Mouse (Mus musculus): ENCODE results near the gene Bfar.
A peak's percentile ranks its signal among the peaks of the same experiment; 100 is the strongest.
"Not testable (repeated sequence)": the region's sequence is repeated elsewhere in the genome, so short reads cannot be mapped to it uniquely, and the experiment has no call there.

Bfar gene

DNA sequence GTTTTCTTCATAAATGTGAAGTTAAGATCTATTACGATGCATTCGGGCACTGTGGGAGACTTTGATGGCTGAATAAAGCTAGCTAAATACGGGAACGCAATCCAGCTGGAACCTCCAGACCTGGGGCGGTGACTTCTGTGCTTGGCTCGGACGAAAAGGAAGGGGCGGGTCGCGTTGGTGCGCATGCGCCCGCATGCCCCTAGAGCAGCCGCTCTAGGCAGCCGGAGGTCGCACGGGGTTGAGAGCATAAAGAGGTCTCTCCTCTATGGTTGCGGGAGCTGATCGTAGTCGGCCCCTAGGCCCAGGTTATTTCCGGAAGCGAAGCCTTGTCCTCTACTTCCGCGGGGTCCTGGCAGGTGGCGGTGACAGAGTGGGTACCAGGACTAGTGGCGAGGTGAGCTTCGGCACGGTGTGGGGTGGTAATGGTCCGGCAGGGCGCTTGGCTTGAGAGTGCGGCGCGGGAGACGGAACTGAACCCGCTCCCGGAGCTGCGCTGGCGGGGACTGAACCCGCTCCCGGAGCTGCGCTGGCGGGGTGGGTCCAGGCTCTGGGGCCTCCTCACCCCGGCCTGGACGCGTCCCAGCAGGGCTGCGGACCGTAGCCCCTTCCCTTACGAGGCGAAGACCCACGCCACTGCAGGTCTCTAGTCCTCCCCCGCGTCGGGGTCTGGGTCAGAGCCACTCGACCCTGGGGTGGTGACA lies at the start of gene Bfar, which contains the start of gene 3110001I22Rik:
TSS of gene Bfar (plus strand) at position 174 of the 701 bp plus-strand sequence.
TSS of gene 3110001I22Rik (plus strand) at position 245 of the 701 bp plus-strand sequence.
- peak; percentile 94 to 95 for DNase-seq

- peak in 1 of 2 experiments; percentile 5 for DNase-seq
Measured at GRCm38 (mm10) chr16:13628345-13628744, 43.3 kb upstream of the Bfar start.

GRCm38 (mm10) chr16:13638198-13638597 lies 33.5 kb upstream of the Bfar start:
- not testable (repeated sequence) for DNase-seq

DNA sequence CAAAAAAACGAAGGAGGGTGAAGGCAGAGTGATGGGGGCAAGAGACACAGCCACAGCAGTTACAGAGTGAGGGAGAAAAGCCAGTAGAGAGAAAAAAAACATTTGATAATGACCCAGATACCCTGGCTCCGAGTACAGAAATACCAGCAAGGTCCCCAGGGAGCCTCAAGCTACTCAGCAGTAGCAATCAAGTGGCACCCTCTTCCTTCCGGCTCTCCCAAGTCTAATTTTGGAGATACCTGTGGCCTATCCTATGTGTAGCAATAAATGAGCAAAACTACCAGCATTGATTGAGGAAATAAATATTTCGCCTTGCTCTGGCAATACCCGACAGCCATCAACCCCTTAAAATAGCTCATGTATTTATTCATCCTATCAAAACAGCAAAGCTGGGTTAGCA lies 32.1 kb upstream of the Bfar start:
- DNase-seq, result no peak

DNA sequence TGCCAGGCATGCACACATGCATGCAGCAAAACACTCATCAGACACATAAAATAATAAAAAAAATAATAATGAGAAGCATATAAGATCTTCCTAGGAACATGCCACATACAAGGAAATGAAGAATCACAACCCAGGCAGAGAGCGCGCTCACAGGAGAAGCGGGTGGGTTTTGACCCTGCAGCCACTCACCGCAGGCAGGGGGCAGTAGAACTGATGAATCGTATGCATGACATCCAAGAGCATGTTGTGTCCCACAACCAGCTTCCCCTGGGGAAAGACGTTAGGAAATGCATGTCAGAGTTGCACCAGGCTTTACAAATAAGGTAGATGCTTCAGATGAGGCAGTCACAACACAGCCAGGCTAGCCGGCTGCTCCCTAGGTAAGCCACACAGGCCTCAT lies 31.6 kb upstream of the Bfar start:
- peak in 1 of 2 experiments; percentile 41 for DNase-seq

DNA sequence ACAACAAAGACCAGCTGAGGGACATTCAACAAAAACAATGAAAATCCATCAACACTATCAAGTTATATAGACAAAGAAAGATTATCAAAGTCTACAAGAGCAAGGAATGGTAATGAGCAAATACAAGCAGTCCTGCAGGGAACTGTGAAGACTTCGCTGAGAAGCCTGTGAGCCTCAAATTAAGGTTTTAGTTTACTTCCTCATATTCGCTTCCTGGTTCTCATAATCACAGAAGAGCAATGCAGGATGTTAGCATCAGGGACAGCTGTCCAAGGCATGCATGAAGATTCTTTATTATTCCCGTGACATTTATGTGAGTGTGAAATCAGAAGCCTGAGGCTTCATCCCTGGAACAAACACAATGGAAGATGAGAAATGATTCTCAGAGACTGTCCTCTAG lies 27.2 kb upstream of the Bfar start:
- no peak for DNase-seq

DNA sequence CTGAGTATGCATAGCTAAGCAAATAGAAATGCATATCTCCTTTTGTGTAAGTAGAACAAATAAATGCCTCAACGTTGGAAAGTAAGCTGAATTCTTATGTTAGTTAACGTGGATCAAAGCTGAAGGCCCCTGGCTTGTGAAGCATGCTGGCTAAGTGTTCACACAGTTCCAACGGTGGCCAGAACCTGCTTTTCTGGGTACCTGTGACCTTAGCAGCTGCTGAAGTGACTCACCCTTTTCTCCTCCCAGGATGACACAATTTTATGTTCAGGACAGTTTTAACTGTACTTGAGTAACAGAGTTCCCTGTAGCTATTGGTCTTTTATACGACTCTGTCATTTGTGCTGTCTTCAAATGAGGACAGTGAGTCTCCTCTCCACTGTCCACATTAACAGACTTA lies 25.7 kb upstream of the Bfar start:
- no peak for DNase-seq

- DNase-seq, result no peak
Measured at GRCm38 (mm10) chr16:13658886-13659285, 12.8 kb upstream of the Bfar start.

DNA sequence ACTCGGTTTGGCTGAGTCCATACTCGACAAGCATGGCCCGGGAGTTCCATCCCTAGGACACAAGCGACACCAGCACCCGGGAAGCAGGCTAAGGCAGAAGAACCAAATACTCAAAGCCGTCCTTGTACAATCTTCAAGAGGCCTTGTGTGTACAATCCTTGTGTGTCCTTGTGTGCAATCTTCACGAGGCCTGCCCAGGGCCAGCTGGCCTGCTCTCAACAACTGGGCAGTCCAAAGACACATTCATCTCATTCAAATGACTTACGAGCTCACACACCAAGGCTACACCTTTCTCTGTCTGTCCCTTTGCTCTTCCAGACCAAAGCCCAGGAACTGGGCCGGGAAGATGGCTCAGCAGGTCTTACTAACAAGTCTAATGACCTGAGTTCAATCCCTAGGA lies 10.9 kb upstream of the Bfar start:
- no peak for DNase-seq

GRCm38 (mm10) chr16:13667878-13668343 lies 3.7 kb upstream of the Bfar start, which contains the start of gene Parn:
Parn (minus strand) TSS chr16:13668170.
- peak; percentile 94 to 97 for DNase-seq

- no peak for DNase-seq
Measured at GRCm38 (mm10) chr16:13668402-13669108, 3.1 kb upstream of the Bfar start.

DNA sequence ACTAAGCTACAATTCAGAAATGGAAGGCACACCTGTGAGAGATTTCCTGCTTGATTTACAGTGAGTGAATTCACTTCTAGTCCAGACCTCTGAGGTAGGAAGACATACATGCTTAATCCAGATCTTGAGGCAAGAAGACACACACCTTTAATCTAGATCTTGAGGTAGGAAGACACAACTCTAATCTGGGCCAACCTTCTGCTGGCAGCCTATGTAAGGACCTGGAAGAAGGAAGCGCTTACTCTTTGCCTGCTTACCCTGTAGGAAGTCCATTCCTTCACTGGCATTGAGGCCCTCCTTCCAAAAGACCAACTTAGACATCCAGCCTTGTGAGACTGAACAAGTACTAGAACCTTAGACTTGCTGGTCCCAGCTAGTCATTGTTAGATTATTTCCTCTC lies 2.4 kb upstream of the Bfar start:
- DNase-seq, result no peak

- not testable (repeated sequence) for DNase-seq
Measured at GRCm38 (mm10) chr16:13670896-13671295, 762 bp upstream of the Bfar start.

GRCm38 (mm10) chr16:13672386-13672898 lies 784 bp downstream of the Bfar start:
- peak; percentile 78 to 83 for DNase-seq

- DNase-seq, result no peak
Measured at GRCm38 (mm10) chr16:13673114-13673513, 1.5 kb downstream of the Bfar start.

- no peak for DNase-seq
Measured at GRCm38 (mm10) chr16:13674511-13674910, 2.9 kb downstream of the Bfar start.

DNA sequence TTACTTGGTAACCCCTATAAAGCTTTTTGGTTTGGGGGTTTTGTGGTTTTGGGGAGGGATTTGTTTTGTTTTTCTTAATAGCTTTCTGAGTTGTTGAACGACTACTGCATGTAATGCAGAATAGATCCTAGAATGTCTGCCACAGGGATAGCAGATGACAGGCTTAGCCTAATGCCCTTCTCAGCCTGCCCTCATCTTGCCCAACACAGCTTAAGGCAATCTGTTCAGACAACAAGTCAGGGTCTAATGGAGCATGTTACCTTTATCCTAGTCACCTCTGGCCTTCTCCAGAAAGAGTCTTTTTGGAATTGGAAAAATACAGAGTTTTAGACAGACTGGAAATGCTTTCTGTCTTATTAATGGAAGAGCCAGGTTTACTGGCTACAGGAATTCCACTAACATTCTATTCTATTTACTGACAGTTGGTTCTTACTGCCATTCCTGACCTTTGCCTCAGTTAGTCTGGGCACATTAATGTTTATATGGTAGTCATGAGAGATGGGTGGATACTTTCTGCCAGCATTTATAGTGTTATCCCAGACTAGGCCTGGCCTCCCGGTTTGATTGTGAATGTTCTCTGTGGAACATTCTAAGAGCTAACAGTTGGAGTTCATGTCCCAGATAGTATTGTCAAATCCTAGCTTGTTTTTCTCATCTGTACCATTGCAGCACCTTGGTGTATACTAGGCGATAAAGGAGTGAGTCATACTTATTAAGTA lies 7.1 kb downstream of the Bfar start:
- peak in 1 of 2 experiments; percentile 29 for DNase-seq

DNA sequence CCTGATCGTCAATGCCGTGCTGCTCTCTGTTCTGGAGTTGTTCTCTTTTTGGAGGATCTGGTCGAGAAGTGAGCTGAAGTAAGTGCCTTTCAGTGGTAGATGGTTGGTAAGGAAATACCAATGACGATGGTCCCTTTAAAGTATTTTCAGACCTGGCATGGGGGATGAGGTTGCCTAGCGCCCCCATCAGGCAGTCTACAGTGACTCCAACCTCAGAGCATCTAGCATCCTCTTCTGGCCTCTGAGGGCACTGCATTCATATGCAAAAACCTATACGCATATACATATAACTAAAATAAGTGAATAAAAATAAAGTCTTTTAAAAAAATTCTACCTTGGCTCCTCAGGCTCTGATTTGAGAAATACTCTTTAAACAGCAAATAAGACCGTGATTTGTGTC lies 27.3 kb downstream of the Bfar start:
- no peak for DNase-seq

DNA sequence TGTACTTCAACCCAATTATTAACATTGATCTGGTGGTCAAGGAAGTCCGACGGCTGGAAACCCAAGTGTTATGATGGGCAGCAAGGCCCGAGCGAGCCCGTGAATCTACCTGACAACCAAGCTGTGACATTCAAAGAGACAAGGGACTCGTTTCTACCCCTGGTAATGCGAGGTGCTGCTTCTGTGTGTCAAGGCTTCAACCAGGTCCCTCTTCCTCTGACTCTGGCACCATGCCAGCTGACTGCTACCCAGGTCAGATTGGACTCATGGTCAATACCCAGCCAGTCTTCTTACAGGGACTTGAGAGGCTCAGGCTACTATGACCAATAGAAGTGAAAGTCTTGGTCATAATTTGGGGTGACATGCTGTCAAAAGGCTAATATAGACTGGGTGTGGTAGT lies 30.5 kb downstream of the Bfar start:
- DNase-seq, result peak; percentile 5 to 29

- DNase-seq, result no peak
Measured at GRCm38 (mm10) chr16:13704676-13705075, 33.0 kb downstream of the Bfar start.

GRCm38 (mm10) chr16:13714910-13715309 lies 43.3 kb downstream of the Bfar start:
- no peak for DNase-seq

DNA sequence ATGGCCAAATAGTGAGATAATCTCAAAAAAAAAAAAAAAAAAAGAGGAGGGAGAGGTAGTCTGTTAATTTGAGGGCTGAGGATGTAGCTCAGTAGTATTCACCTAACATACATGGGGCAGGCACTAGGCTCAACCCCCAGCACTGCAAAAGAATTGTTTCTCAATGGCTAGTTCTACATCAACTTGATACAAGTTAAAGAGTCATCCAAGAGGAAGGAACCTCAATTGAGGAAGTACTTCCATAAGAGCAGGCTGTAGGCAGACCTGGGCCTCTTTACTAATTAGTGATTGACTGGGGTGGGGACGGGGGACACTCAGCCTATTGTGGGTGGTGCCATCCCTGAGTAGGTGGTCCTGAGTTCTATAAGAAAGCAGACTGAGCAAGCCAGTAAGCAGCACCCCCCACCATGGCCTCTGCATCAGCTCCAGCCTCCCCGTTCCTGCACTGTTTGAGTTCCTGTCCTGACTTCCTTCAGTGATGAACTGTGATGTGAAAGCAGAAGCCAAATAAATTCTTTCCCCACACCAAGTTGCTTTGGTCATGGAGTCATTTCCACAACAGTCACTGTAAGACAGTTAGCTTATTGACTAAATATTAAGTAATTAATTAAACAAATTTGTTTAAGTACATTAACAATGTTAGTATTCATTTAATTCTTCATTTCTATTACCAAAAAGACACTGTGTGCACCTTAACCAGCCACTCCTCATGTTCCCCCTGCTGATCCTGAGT lies 45.3 kb downstream of the Bfar start:
- DNase-seq, result no peak

Data from kidney, postnatal 36 days (tissue).